Mouse (Mus musculus) gastrocnemius, postnatal 10 days (tissue): Measurements from ENCODE around the gene Klf6. TPM values are rescaled to one million over a fixed set of nuclear protein-coding genes. Genes with fewer than 3 reads are reported as not detected.
A peak's percentile ranks its signal among the peaks of the same experiment; 100 is the strongest.

Source experiments
- DNase-seq: peaks from one replicate; pipeline ENCODE4 v3.0.0; 2021; ENCODE audit warnings: mixed read lengths
- long read RNA-seq, 2 experiments: library from polyadenylated mRNA; stranded (forward); transcript quantifications; one replicate each; pipeline ENCODE4 v2.0.0; 2021
- total RNA-seq, 2 experiments: library from RNA; stranded (reverse); gene quantifications; 2 replicates each; pipeline ENCODE4 v1.2.3; 2021

The Klf6 gene
- 10 to 100 TPM; 33.5 to 36.5 TPM for total RNA-seq
- long read RNA-seq, experiment 1, full-length matches to known transcripts: 24 of 34 reads
- long read RNA-seq, experiment 1, partial matches to known transcripts: 0 of 34 reads
- long read RNA-seq, experiment 1, other reads (novel, unspliced or antisense): 10 of 34 reads
- long read RNA-seq, experiment 2, full-length matches to known transcripts: 22 of 27 reads
- long read RNA-seq, experiment 2, partial matches to known transcripts: 0 of 27 reads
- long read RNA-seq, experiment 2, other reads (novel, unspliced or antisense): 5 of 27 reads

DNA sequence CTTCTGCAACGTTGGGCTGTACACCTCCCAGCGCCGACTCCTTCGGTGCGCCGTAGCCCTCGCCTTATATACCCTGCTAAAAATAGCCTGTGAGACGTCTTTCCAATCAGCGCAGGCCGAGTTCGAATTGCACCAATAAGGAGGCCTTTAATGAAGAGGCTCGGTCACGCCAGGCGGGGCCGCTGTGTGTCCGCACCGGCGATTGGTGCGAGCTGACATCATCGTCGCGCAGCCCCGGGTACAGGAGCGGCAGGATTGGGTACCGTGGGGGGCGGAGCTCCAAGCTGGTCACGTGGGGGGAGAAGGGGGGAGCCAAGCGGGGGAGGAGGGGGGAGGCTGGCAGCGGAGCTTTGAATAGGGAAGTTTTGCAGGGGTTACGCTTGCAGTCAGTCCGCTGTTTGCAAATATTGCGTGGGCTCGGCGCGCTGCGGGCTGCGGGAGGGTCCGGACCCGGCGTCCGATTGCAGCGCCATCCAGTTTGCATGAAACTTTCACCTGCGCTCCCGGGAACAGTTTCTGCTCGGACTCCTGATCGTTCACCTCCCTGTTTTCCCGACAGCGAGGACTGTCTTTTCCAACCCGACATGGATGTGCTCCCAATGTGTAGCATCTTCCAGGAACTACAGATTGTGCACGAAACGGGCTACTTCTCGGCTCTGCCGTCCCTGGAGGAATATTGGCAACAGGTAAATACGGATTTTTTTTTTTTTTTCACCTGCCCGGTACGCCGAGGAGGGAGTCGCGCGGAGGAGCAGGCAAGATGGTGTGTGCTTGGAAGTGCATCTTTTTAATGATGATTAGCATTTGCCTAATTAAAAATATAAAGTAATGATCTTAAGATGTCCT, at the start of gene Klf6:
TSS of gene Klf6 (plus strand) at position 326 of the 846 bp plus-strand sequence.
- peak; percentile 98 for DNase-seq

DNA sequence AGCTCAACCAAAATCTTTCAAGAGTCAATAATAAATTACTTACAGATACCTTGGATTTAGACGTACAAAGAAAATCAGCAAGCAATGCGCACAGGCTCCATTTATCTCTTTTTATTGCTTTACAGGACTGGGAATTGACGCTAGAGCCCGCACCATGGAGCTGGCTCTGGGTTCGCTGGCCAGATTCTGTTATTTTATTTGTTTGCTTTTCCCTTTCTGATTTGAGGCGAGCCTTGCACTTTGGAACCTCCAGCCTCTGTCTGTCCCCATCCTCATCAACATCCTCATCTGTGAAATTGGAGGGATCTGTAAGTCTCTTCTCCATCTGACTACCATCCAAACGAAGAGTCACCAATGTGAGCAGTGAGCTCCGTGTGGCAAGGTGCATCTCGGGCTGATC, 47.8 kb upstream of the Klf6 start:
- no peak for DNase-seq

DNA sequence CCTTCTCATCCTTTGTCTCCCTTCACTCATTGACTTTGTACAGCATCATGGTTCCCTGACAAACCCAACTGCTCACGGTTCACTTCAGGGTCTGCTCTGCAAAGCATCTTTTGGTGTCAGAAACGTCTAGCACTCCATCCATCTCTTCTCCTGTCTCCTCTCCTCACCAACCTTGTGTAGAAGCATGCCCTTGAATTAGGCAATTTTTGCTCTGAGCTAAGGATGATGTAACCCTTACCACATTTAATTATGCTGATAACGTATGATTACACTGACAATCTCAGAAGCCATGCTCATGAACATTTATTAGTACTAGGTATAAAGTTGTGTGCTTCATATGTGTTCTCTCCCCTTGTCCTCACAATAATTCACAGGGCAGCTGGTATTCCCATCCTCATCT, 44.0 kb upstream of the Klf6 start:
- DNase-seq: no peak

DNA sequence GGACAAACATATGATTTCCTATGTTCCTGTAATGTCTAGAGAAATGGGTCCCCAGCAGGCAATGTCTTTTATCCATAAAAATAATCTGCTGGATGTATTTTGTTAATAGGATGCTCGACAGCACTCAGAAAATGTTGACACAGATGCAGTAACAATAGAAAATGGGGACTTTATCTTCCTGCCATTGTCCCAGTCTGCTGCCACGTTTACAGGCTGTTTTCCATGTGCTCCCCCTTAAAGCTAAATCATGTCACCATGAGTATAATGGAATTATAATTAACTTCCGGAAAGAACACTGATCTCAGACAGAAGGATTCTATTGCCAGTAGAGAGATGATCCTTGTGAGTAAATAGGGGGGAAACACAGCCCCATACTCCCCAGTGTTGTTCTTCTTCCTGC, 42.1 kb upstream of the Klf6 start:
- DNase-seq: no peak

DNA sequence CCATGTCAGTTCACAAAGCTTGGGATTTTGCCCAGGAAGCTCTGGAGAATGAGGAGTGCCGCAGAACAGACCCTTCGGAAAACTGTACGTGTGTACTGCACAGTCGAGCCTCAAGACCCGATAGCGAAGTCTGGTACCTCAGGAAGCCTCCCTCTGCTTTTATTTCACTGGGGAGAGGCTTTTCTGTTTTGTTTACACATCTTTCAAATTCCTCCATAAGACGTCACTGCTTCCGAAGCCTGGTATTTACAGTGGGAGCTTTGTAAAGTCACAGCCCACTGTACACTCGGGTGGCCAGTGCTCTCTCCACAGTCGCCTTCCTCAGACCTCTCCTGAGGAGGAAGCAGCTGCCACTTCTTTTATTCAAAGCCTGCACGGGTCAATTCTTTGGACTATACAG, 38.7 kb upstream of the Klf6 start:
- no peak for DNase-seq

DNA sequence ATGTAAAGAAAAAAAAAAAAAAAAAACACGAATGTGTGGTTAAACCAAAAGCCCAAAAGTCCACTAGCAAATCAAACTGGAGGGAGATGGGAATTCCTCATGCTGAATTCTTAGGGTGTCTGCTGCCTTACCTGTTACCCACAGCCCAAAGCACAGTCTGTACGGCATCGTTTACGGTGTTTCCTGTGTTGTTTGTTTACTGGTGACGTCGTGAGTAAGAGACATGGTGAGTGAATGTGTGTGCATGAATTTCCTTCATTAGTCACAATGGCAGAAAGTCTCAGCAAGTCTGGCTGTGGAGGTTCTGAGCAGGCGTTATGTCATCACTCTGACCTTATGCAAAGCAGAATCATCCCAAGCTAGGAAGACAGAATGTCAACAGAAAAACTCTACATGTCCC, 38.1 kb upstream of the Klf6 start:
- no peak for DNase-seq

DNA sequence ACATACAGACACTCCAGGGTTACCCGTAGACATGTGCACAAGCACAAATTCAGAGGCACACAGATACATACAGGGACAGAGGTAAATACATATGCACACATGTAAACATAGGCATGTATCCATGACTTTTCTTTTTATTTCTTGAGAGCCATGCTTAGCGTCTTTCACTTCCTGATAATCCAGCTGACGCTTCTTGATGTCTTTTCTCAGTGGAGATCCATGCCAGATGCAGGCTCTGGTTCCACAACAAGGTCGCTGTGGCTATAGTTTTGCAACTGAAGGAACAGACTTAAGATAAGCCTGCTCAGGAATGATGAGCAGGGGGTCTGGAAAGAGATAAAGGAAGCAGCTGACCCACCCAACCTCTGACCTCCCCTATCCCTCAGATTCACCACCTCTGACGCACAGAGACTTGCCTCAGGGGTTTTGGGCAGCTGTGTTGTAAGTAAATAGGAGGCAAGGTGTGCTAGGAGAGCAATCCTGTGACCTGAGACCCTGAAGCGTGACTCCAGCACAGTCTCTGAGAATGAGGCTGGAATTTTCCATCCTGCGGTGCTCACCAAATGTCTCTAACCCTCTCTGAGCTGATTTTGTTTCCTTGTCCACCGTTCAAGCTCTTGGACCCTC, 37.0 kb upstream of the Klf6 start:
- no peak for DNase-seq

DNA sequence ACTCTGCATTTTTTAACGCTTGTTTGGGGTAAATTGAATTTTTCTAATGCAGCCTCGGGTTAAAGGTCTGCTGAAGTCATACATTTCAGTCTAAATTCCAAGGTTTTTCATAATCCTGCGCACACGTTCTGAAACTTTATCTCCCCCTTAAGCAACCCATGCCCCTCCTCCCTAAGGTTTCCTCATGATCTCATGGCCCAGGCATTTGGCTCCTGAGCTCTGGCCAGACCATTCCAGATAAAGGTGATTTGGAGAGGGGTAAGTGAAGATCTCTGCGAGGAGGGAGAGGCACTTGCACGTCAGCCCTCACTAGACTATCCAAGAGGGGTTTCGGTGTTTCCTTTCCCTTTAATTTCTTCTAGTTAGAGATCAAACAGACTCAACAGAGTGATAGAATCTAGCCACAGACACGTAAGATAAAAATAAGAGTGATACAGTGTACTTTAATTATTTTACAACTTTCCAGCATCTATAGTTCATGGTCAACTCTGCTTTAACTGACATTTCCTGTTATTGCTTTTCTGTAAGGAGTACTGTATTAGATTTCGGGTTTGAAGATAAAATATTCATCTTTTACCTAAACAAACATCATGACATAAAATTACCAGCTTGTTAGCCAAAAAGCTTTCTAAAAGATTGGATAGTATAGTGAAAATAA, 35.0 kb upstream of the Klf6 start:
- DNase-seq: no peak

DNA sequence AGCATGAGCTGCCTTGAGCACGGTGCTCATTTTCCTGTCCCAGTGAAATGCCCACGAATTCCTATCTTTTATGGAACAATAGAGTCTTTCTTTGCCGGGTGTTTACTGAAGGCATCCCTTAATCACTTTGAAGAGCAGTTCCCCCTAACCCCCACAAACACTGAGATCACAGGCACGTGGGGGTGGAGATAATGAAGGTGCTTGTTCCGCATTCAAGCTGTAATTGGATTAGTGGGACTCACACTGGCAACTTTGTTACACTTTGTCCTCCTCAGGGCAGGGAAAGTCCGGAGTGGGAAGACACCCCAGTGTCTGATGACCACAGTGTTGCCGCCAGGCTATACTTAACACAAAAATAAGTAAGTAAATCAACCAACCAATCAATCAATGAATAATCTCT, 29.3 kb upstream of the Klf6 start:
- no peak for DNase-seq

DNA sequence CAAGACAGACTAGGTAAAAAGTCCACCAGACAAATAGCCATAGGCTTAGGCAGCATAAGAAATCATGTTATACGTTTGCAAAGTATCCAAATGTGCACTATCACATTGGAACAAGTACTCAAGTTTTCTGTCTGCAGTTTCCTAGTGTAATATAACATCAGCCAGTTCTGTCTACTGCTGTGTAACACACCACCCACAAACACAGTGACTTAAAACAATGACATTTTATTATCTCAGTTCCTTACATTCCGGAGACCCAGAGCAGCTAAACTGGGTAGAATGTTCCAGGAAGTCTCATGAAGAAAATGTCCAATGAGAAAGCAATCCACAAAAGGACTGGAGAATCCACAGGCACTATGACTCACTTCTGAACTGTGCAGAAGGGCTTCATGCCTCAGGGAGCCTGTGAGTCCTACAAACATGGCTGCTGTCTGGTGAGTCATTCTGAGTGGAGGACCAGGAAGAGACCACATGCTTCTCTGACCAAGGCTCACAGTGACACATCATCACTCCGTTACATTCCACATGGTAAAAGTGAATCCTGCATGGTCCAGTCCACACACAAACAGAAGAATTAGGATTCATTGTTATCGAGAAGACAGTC, 24.0 kb upstream of the Klf6 start:
- DNase-seq: no peak

DNA sequence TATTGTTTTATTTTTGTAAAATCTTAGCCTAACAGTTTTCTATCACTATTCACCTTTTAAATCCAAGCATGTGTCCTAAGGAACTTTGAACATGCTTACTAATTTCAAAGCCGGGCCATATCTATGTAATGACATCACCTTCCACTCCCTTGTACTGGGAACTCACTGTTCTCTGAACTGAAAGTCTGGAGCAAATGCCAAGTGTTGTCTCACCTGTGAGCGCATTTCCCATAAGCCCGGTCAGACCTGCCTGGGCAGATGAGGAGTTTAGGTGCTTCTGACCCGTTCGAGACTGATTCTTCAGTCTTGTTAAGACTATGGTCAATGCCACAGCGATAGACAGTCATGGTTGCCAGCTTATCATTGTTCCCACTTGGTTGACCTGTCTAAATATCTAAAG, 19.9 kb upstream of the Klf6 start:
- no peak for DNase-seq

DNA sequence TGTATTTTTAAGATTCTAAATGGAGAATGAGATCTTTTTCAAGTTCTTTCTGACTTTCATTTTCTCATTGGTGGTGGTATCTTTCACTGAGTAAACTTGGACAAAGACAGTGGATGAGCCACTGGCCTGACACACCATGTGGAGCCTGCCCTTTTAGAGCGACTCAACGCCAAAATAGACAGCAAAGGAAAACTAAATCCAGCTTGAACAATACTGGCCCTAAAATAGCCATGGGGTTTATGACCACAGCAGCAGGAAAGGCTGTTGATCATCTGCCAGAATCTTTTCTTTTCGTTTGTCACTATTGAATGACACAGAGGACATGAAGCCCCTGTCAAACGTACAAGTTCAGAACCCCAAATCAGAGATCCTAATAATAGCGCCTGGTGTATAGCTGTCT, 18.4 kb upstream of the Klf6 start:
- no peak for DNase-seq

DNA sequence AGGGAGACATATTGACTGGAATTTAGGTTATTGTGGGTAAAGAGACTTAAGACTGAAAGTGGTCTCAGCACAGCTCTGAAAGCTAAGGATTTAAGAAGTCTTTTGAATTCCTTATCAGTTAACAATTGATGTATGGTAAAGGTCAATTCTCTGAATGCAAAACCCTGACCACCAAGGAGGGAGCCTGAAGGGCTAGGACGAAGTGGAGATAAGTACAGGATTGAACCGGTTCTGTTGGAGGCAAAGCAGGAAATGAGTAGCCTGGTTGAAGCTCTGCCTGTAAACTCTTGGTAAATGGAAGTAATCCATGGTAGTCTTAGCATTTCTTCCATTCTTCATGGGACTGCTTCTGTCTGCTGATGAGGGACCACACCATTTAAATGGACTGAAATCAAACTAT, 17.5 kb upstream of the Klf6 start:
- DNase-seq: no peak

DNA sequence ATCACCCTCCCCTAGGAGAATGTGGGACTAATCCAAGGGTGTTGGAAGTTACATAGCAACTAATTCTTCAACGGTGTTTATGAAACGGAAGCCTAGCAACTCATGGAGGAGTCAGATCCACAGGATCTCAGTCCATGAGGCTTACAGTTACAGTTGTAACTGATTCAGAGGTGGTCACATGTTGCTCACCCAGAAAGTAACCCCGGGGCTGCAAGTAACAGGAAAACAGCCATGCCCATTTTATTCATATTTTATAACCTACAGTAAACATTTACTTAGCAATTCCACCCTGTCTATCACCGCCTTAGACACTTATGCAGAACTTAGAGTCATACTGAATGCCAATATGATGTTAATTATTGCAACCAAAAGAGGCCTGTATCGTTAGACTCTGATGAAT, 16.9 kb upstream of the Klf6 start:
- DNase-seq: no peak

DNA sequence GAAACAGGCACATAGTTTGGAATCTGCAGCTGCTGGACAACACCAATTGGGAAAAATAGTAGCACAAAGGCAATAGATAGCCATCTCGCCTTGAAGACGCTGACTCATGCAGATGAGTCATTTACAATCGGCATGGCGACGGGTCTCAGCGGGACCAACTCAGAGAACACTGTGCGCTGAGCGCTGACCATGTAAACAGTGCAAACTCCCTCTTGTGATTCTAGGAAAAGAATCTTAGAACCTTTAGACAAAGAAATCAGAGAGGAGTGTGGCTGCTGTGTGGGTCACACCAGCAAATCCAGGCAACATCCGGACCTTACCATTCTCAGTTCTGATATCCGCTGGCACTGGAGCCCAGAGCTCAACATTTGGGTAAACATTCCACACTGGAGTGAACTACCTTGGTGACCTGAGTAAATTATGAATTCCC, 16.1 kb upstream of the Klf6 start:
- DNase-seq: no peak

DNA sequence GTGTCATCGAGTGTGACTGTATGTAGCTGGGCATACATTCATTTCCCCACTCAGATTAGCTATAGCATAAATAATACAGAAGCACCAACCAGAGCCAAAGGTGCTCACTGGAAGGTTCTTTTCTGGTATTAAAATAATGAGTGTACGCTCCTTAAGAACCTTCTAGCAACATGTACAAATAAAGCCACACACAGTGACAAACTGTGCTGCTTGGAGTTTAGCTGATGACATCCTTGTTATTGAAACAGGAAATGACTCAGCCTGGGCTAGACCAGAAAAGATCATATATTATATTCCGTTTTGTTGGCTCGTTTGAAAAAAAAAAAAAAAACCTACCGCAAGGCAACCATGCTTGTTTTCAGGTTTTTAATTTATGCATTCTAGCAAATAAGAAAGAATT, 15.7 kb upstream of the Klf6 start:
- no peak for DNase-seq

DNA sequence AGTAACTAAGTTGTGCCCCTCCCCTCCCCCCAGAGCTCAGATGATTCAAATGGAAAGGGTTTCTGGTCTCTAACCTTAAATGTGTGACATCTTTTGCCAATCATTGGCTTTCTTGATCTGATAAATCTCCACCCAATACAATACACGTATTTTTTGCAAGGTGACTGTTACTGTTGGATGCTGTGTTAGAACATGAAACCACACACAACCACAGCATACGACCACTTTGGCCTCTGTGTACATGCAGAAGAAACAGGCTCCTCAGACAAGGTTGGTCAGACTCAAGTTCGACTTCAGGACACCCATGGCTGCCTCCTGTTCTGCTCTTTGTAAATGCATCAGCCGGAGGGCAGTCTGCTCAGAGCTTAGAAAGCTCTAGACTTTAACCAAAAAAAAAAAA, 14.4 kb upstream of the Klf6 start:
- no peak for DNase-seq

DNA sequence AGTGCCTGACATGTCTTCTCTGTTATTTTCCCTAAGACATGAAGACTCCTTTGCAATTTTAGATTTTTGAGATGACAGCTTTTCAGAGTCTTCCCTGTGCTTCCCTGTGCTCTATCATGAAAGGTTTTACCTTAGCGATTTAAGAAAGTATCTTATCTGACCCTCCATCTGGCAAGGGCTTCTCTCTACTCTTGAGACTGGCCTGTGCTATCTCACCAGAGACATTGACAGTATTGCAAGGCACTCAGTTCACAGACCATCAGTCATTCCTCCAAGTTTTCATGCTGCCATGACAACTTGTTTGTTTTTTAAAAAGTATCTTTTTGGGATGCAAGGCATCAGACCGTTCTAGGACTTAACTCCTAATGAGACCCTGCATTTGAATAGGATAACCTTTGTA, 13.5 kb upstream of the Klf6 start:
- no peak for DNase-seq

DNA sequence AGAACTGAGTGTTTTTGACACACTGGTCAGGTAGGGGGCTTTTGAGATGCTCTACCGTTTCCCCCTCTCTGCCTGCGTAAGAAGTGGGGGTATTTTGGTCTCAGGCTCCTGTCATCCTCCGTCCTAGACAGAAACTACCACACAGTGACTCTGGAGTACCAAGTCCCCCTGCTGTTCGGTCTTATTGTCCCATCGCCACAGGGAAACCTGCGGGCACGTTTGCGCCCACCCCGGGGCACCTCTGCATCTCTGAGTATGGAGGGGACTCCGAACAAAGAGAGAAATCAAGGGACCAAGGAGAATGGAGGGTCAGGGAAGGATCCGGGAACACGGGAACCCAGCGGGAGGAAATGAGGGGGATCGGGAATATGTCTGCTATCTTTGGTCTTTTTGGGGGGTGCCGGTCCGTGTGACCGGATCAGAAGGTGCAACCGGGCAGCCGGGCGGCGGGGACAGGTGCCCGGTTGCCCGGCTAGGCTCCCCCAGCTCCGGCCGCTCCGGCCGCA, 578 bp upstream of the Klf6 start:
- no peak for DNase-seq

DNA sequence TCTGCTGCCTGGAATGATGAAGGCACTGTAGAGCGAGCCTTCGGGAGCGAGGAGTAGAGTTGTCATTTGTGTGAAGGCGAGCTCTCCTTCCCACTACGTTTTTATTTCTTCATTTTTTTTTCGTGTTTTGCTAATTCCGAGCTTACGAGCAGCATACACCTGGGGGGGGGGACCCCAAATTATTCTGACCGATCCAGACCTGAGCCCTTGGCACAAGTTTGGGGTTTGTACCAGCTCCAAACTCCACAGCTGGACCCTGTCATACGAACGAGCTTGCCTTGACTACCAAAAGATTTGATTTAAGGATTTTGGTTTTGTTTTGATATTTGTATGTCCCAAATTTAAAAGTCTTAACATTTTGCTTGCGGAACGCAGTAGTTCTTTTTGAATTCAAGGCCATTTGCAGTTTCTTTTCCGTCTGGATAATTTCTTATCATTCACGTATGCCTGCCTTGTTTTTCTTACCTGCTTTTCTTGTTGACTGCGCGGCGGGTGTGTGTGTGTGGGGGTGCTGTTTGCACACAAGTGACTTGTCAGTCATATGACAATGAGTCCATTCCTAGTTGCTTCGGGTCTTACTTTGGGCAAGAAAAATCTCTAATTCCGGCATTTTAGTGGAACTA, 832 bp downstream of the Klf6 start:
- DNase-seq: no peak

DNA sequence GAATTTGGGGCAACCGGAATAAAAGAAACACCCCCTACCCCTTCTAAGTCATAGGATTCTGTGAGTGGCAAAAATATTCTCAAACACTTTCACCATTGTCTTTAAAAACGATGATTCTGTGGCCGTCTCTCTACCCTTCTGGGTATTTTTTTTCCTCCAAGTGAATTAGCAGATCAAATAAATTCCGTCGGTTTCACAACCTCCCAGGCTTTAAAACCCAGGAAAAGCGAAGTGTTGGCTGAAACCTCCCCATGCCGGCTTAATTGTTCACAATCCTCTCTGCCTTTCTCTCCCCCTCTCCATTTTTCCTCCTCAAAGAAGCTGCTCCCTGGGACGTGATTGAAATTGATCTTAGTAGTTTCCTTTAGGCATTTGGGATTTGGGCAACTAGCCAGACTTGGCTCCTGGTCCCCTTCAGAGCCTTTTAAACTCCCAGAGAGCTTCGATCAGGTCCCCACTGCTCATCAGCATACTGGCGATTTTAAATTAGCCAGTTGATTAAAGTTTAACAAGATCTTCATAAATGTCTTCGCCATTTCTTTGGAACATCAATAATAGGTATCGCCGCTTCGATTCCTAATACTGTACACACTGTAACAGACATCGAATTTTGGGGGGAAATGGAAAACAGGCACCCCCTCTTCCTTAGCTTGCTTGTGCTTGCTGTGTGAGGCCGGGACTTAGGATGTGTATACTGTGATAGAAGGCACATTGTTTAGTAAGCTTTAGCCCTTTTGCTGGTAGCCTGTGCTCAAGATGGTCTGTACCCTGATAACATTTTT, 1.5 kb downstream of the Klf6 start:
- peak; percentile 30 for DNase-seq
